Mouse (Mus musculus): ENCODE measurements at regions not wholly inside any gene's neighbourhood (a gene's known extent, or its start where the extent isn't known, plus 50 kb on each side); places are given as distances from the start of the nearest gene placed in this dataset.

DNA sequence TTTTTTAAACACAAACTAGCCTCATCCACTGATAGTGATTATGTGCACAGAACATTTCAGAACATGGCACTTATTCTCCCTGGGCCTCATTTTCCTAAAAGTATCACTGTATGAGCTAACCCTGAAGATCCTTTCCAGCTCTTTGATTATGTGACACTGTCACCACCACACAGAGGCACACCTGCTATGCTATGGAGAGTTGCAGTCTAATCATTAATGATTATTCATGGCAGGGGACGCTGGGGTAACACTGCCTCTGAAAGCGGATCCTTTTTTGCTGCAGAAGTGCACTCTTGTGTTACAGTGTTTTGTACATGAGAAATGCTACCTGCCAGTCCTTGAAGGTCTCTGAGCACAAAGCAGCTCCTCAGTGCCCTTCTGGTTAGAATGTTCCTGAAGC is 615.3 kb upstream of the Fbxo33 start:
- no peak for DNase-seq

DNA sequence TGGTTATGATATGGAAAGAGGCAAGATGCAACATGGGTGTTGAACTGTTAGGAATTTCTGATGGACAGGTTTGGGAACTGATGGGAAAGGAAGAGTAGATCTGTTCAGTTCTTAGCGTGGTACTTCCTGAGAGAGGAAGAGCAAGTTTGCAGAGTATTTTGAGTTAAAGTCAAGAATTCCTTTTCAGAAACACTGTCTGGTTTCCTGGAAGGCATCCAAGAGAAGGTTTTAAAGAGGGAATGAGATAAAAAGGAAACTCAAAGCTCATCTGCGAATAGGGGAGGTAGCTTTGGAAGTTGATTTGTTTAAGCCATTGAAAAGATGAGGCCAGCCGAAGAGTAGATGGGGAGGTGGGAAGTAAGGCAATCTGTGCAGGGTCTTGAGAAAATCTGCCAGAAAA is 603.4 kb upstream of the Fbxo33 start:
- no peak for DNase-seq

DNA sequence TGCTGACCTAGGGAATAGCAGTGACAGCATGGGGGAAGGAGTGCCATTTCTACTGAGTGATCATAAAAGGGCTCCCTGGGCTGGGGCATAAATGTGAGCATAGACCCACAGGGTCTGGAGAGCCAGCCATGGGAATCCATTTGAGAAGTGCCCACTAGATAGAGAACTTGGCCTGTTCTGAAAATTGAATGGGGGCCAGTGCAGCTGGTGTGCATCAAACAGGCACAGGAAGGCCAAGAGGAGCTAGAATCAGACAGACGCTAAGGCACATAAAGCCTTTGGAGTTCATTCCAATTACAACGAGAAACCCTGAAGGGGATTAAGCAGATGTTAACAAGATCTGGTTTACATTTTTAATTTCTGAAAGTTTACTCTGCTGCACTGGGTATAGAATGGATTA is 602.9 kb upstream of the Fbxo33 start:
- no peak for DNase-seq

GRCm38 (mm10) chr12:59821698-59822097 is 602.2 kb upstream of the Fbxo33 start:
- DNase-seq, result no peak

- no peak for DNase-seq
Measured at GRCm38 (mm10) chr12:59815965-59816364, 596.4 kb upstream of the Fbxo33 start.

DNA sequence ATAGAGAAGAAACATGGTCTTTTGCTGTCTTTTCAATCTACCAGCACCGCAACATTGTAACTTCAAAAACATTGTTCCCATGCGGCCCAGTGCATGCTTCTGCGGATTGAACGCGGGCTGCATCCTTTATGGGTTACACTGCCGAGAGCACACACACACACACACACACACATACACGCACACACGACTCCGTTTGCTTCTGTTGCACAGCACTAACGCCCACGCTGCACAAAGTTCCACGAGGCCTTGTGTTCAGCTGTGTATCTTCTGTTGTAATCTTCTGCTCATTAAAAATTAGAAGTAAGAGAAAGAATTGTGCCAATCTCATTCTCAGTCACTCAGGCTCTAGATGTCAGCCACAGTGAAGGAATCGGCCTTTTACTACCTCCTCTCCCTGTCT is 594.8 kb upstream of the Fbxo33 start:
- no peak for DNase-seq

GRCm38 (mm10) chr12:59809224-59809623 is 589.7 kb upstream of the Fbxo33 start:
- DNase-seq, result no peak

GRCm38 (mm10) chr12:59798051-59798450 is 578.5 kb upstream of the Fbxo33 start:
- peak; percentile 6 for DNase-seq

DNA sequence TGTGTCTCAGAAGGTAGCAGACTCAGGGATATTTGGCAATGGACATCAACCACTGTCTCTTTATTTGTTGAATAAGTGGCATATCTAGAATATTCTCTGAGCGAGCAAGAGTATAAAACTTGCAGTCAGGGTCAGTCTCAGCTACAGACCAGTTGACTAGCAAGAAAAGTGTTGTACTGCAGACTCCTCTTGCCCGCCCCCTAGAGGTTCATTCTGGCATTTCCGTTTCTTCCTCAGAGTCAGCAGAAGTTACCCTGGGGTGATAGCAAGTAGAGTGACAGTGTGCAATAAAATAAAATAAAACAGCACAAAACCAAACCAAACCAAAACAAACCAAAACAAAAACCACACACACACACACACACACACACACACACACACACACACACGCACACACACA is 571.9 kb upstream of the Fbxo33 start:
- DNase-seq, result peak; percentile 9

DNA sequence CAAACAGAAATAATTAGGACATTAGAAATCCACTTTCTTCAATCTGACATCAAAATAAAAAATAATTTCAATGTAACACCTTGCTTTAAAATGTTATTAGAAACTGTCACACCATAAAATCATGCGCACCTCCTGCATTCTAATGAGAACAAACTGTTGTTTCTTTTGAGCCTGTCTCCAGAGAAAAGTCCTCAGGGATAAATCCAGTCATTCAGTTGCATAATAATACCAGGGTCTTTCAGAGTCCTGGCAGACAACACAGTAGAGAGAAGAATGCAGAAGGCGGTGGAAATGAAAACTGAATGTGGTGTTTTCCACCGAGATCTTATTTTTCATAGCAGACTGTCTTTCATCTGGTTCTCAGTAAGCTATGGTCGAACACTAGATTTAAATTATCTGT is 567.3 kb upstream of the Fbxo33 start:
- no peak for DNase-seq

GRCm38 (mm10) chr12:59770980-59771379 is 551.5 kb upstream of the Fbxo33 start:
- DNase-seq, result no peak

DNA sequence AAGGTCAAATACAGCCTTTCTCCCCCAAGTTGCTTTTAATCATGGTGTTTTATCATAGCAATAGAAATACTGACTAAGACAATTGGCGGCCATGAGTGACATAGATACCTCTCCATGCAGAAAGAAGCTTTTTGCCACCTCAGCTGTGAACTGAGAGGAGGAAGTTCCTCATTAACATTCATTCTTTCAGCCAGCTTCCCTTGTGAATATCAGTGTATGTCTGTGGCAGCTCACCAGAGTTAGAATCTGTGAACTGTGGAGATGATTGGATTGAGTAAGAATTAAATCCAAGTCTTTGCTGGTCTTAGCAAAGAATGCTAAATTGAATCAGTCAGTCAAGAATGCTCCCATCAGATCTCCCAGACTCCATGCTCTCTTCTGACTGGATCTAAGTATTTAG is 542.7 kb upstream of the Fbxo33 start:
- no peak for DNase-seq

- no peak for DNase-seq
Measured at GRCm38 (mm10) chr12:59744768-59745167, 525.2 kb upstream of the Fbxo33 start.

GRCm38 (mm10) chr12:59743211-59743610 is 523.7 kb upstream of the Fbxo33 start:
- DNase-seq, result no peak

DNA sequence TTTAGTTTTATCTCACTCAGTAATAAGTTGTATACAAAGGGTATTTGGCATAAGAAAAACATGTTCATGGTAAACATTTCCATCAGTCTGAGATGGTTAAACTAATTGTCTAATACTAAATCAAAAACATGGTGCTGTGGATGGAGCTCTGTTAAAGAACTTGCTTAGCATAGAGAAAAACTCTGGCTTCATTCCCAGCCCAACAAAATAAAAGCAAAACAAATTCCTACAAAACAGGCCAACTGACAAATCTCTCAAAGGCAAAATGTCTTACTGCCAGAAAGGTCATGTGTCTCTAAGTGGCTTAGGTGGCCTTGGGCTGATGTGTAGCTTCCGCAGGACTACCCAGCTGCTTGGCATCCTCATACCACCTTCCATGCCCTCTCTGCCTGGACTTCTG is 505.4 kb upstream of the Fbxo33 start:
- no peak for DNase-seq

- DNase-seq, result no peak
Measured at GRCm38 (mm10) chr12:59722471-59723182, 503.1 kb upstream of the Fbxo33 start.

GRCm38 (mm10) chr12:59713216-59713615 is 493.7 kb upstream of the Fbxo33 start:
- DNase-seq, result no peak

- DNase-seq, result no peak
Measured at GRCm38 (mm10) chr12:59683235-59683634, 463.7 kb upstream of the Fbxo33 start.

DNA sequence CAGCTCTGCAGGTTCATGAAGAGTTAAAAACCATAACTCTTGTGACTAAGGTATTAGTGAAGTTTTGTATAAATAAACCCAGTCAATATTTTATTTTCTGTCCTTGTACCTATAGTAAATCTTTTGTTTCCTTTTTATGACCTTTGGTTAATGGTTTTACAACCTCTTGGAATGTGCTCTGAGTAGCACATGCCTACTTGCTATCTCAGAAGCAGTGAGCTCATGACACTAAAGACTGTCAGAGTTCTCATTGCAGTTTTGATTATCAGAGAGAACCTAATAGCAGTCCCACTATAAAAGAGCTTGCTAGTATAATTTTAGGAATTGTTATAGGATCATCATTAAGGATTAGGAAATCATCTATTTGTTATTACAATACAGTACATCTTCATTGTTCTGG is 443.6 kb upstream of the Fbxo33 start:
- DNase-seq, result no peak

- no peak for DNase-seq
Measured at GRCm38 (mm10) chr12:59630678-59631077, 411.2 kb upstream of the Fbxo33 start.

DNA sequence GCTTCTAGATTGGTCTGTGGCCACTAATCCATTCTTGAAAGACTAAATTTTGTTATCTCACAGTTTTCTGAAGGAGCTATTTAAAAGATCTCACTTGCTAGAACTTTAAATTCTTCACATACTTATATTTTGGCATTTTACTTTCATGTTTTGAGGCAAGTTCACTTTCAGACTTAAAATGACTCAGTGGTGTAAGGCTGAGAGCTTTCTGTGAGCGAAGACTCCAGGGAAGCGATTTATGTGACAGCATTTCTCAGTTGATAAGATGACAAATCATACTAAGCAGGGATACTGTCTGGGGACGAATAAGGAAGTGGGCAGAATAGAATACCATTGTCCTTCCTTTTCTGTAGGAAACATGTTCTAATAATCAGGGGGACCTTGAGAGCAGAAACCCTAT is 403.6 kb upstream of the Fbxo33 start:
- DNase-seq, result no peak

GRCm38 (mm10) chr12:59621132-59621531 is 401.6 kb upstream of the Fbxo33 start:
- no peak for DNase-seq

DNA sequence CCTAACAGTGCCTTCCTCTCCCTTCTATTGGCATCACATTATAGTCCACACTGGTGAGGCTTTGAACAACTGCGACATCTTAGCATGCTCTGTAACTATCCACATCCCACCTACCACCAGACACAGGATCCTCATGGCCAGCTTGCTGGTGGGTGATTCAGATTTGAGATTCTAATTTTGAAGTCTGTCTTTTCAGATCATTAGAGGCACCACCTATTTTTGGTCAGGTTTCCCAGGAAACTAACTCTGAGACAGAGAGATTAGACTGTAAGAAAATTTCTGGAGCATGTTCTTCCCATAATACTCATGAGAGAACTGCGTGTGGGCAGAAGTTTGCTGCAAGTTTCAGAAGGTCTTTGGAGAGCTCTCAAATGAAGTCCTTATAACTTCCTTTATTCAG is 400.8 kb upstream of the Fbxo33 start:
- DNase-seq, result no peak

DNA sequence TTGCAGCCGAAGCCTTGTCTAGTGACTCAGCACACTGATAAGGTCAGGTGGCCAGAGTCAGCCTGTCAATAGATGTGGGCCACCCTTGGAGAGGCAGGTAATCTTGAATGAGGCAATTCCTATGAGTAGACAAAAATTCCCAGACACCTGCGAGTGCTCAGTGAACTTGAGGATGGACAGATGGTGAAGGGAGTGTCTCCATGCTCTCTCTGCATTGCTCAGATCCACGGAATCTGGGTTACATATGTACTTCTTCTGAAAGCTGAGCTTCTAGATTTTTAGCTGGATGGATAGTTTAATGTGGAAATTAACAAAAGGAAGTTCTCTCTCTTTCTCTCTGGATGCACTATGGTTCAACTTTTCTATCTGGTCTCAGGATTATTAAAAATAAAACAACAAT is 396.6 kb upstream of the Fbxo33 start:
- no peak for DNase-seq

DNA sequence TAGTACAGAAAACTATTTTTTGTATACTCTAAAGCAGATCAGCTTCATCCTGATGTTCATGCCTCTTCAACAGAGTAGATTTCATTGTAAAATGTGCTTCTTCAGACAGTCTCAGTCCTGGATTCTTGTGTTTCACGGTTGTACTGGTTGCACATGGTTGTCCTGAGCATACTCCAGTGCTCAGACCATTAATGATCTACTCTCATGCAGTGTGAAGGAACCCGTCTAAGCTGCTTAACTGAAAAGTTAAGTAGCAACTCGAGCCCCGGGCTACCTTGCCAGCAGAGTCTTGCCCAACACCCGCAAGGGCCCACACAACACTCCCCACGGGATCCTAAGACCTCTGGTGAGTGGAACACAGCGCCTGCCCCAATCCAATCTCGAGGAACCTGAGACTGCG is 380.3 kb upstream of the Fbxo33 start:
- no peak for DNase-seq

All from heart, postnatal 4 days (tissue).